Comparison of ENCODE assay signal across 11 mouse cellular contexts in the genomic region with DNA sequence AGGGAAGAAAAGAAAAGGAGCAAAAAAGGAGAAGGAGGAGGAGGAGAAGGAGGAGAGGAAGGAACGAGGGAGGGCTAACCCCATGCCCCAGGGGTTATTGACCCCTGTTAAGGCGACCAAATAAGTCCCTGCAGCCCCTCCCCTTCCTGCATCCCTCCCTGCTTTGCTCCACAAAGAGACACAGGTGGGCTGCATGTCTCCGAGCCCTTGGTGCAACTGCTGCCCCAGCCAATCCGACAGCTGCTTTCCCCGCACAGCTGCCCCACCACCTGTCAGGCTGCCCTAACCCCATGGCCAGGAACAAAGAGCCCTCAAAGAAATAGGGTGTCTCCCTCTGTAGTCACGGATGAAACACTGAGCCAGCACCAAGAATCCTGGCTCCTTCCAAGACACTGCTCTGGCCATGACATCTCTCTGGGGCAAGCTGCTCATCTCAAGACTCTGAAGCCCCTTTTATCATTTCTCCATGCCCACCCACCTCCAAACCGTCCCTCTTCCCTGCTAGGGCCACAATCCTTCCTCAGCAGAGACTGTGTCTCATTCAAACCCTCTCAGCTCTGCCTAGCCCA. TPM values are rescaled to one million over a fixed set of nuclear protein-coding genes. Genes with fewer than 3 reads are reported as not detected.
A peak's percentile ranks its signal among the peaks of the same experiment; 100 is the strongest.
DNase-seq lines count a peak whose midpoint lies in the region; ATAC-seq lines count a peak whose summit lies in the region.
"Had no signal": no experiment of that assay in that cellular context is flagged by ENCODE, and none has a peak within 500 bp of the region (broad histone marks: within the 10 kb centered on the region; RNA-seq: fewer than 3 reads in every experiment).

No protein-coding gene starts in this region.

- H3K27me3 ChIP-seq in intestine, embryonic 15.5 days (replicated peaks), result no peaks in the 10 kb centered on the region
- H3K27me3 ChIP-seq in intestine, embryonic 16.5 days (replicated peaks; ENCODE audit: control insufficient read depth, insufficient read depth, low read length), result no peaks in the 10 kb centered on the region
- H3K27me3 ChIP-seq in embryonic facial prominence, embryonic 15.5 days, result no peaks in the 10 kb centered on the region
- H3K27me3 ChIP-seq in neural tube, embryonic 14.5 days (ENCODE audit: control insufficient read depth, insufficient read depth, low read length), result peaks cover 2% of the 10 kb centered on the region; the same call in 1 of the 2 replicates

- no peak overlapping the region for H3K4me3 ChIP-seq in intestine, embryonic 15.5 days (replicated peaks)
- H3K4me3 ChIP-seq in intestine, embryonic 16.5 days (ENCODE audit: low read length), result no peak overlapping the region
- peak overlapping the region; percentile 6; the same call in 1 of the 2 replicates for H3K4me3 ChIP-seq in embryonic facial prominence, embryonic 15.5 days (replicated peaks)
- peak overlapping the region; percentile 99 for H3K4me3 ChIP-seq in neural tube, embryonic 14.5 days (ENCODE audit: low read depth, low read length)
- H3K4me3 ChIP-seq: liver, embryonic 13.5 days had no signal

- H3K4me1 ChIP-seq in intestine, embryonic 15.5 days (replicated peaks), result peaks cover 57% of the 10 kb centered on the region
- H3K4me1 ChIP-seq in intestine, embryonic 16.5 days (ENCODE audit: control insufficient read depth, insufficient read depth, low read length), result peaks cover 41% of the 10 kb centered on the region
- peaks cover 54% of the 10 kb centered on the region for H3K4me1 ChIP-seq in embryonic facial prominence, embryonic 15.5 days
- H3K4me1 ChIP-seq in neural tube, embryonic 14.5 days (ENCODE audit: control insufficient read depth, insufficient read depth, low read length), result peaks cover 42% of the 10 kb centered on the region

- H3K9ac ChIP-seq in intestine, embryonic 15.5 days, result no peak overlapping the region
- no peak overlapping the region for H3K9ac ChIP-seq in intestine, embryonic 16.5 days (ENCODE audit: low read depth, low read length)
- H3K9ac ChIP-seq in embryonic facial prominence, embryonic 15.5 days, result no peak overlapping the region
- H3K9ac ChIP-seq in neural tube, embryonic 14.5 days (replicated peaks; ENCODE audit: low read depth, low read length), result peak overlapping the region; percentile 100
- H3K9ac ChIP-seq: liver, embryonic 13.5 days had no signal

- ATAC-seq in intestine, embryonic 15.5 days, result no peak
- no peak for ATAC-seq in intestine, embryonic 16.5 days
- no peak for ATAC-seq in embryonic facial prominence, embryonic 15.5 days (ENCODE audit: insufficient number of reproducible peaks, low FRiP score, low TSS enrichment, low read depth)
- ATAC-seq in neural tube, embryonic 14.5 days (ENCODE audit: low read depth), result no peak
- ATAC-seq in inflammation-experienced regulatory T-cells, adult 6 months, result no peak

- peak overlapping the region; percentile 82 for H3K4me2 ChIP-seq in intestine, embryonic 15.5 days (replicated peaks)
- no peak overlapping the region for H3K4me2 ChIP-seq in intestine, embryonic 16.5 days (ENCODE audit: low read depth, low read length)
- peak overlapping the region; percentile 80; the same call in 1 of the 2 replicates for H3K4me2 ChIP-seq in embryonic facial prominence, embryonic 15.5 days (replicated peaks)
- H3K4me2 ChIP-seq in neural tube, embryonic 14.5 days (ENCODE audit: low read depth, low read length), result peak overlapping the region; percentile 97
- H3K4me2 ChIP-seq: liver, embryonic 13.5 days had no signal

- H3K27ac ChIP-seq in intestine, embryonic 15.5 days, result no peak overlapping the region
- no peak overlapping the region for H3K27ac ChIP-seq in intestine, embryonic 16.5 days (ENCODE audit: low read length)
- H3K27ac ChIP-seq in embryonic facial prominence, embryonic 15.5 days (replicated peaks), result no peak overlapping the region
- peak overlapping the region; percentile 74 for H3K27ac ChIP-seq in neural tube, embryonic 14.5 days (ENCODE audit: low read depth, low read length)
- H3K27ac ChIP-seq: liver, embryonic 13.5 days had no signal

- 0 out of 2 replicates have a peak, but pooled peaks cover 9% of the 10 kb centered on the region for H3K36me3 ChIP-seq in intestine, embryonic 15.5 days
- H3K36me3 ChIP-seq in intestine, embryonic 16.5 days (ENCODE audit: control insufficient read depth, insufficient read depth, low read length), result peaks cover 1% of the 10 kb centered on the region; the same call in 1 of the 2 replicates
- peaks cover 34% of the 10 kb centered on the region for H3K36me3 ChIP-seq in embryonic facial prominence, embryonic 15.5 days
- peaks cover 33% of the 10 kb centered on the region for H3K36me3 ChIP-seq in neural tube, embryonic 14.5 days (ENCODE audit: control insufficient read depth, insufficient read depth, low read length)

- no peaks in the 10 kb centered on the region for H3K9me3 ChIP-seq in intestine, embryonic 15.5 days
- no peaks in the 10 kb centered on the region for H3K9me3 ChIP-seq in intestine, embryonic 16.5 days (ENCODE audit: control insufficient read depth, low read length)
- no peaks in the 10 kb centered on the region for H3K9me3 ChIP-seq in embryonic facial prominence, embryonic 15.5 days (replicated peaks)
- H3K9me3 ChIP-seq in neural tube, embryonic 14.5 days (ENCODE audit: control insufficient read depth, low read length), result no peaks in the 10 kb centered on the region
- H3K9me3 ChIP-seq: liver, embryonic 13.5 days had no signal

- WGBS in intestine, embryonic 15.5 days, result 48% methylated on average over 7 of the region's 7 CpGs
- 39% methylated on average over 7 of the region's 7 CpGs for WGBS in intestine, embryonic 16.5 days
- 26% methylated on average over 7 of the region's 7 CpGs for WGBS in embryonic facial prominence, embryonic 15.5 days
- WGBS in neural tube, embryonic 14.5 days, result 10% methylated on average over 7 of the region's 7 CpGs

- DNase-seq in induced T-regulatory cell, adult 2 months (ENCODE audit: low read depth), result peak; percentile 11
- DNase-seq in right cerebral cortex, postnatal 36 days (ENCODE audit: low spot score in 2 of 2), result no peak
- DNase-seq in ovary, adult 18-20 months (ENCODE audit: low spot score), result no peak
- DNase-seq: gastrocnemius, postnatal 14 days; liver, embryonic 13.5 days; spleen, adult 18-20 months had no signal

RNA-seq across cellular contexts. Expression of a gene that starts 3.3 kb away (rescaled TPM):
- polyA plus RNA-seq in intestine, embryonic 15.5 days (2015; fragmentation: Nextera tagmentation; extraction: Ambion mirVana), result 103 and 109 TPM in 2 replicates
- 88.4 and 91.2 TPM in 2 replicates for polyA plus RNA-seq in intestine, embryonic 16.5 days (2015; fragmentation: Nextera tagmentation; extraction: Ambion mirVana)
- polyA plus RNA-seq in embryonic facial prominence, embryonic 15.5 days (2015; fragmentation: Nextera tagmentation; extraction: Ambion mirVana), result 190 and 193 TPM in 2 replicates
- polyA plus RNA-seq in neural tube, embryonic 14.5 days (2014; fragmentation: Nextera tagmentation; extraction: Ambion mirVana), result 376 and 450 TPM in 2 replicates
- under 1 TPM in 1 of 3 experiments, not detected in 2; 0.15 TPM for polyA plus RNA-seq in inflammation-experienced regulatory T-cells, adult 6 months (2017; shearing (Covaris generic))

RNA-seq across cellular contexts. Expression of a gene that starts 20.5 kb away (rescaled TPM):
- 0.24 and 0.28 TPM in 2 replicates for polyA plus RNA-seq in intestine, embryonic 15.5 days (2015; fragmentation: Nextera tagmentation; extraction: Ambion mirVana)
- 0.10 and 0.18 TPM in 2 replicates for polyA plus RNA-seq in intestine, embryonic 16.5 days (2015; fragmentation: Nextera tagmentation; extraction: Ambion mirVana)
- polyA plus RNA-seq in embryonic facial prominence, embryonic 15.5 days (2015; fragmentation: Nextera tagmentation; extraction: Ambion mirVana), result 1.5 TPM in 2 replicates
- polyA plus RNA-seq in neural tube, embryonic 14.5 days (2014; fragmentation: Nextera tagmentation; extraction: Ambion mirVana), result 5.8 and 6.7 TPM in 2 replicates
- under 1 TPM in 1 of 3 experiments, not detected in 2; 0.26 TPM for polyA plus RNA-seq in inflammation-experienced regulatory T-cells, adult 6 months (2017; shearing (Covaris generic))
- polyA plus RNA-seq: liver, embryonic 13.5 days had no signal

RNA-seq across cellular contexts. Expression of a gene that starts 28.9 kb away (rescaled TPM):
- polyA plus RNA-seq in intestine, embryonic 15.5 days (2015; fragmentation: Nextera tagmentation; extraction: Ambion mirVana), result 187 and 195 TPM in 2 replicates
- 189 and 200 TPM in 2 replicates for polyA plus RNA-seq in intestine, embryonic 16.5 days (2015; fragmentation: Nextera tagmentation; extraction: Ambion mirVana)
- polyA plus RNA-seq in embryonic facial prominence, embryonic 15.5 days (2015; fragmentation: Nextera tagmentation; extraction: Ambion mirVana), result 165 and 180 TPM in 2 replicates
- polyA plus RNA-seq in neural tube, embryonic 14.5 days (2014; fragmentation: Nextera tagmentation; extraction: Ambion mirVana), result 142 and 163 TPM in 2 replicates
- polyA plus RNA-seq in inflammation-experienced regulatory T-cells, adult 6 months (2017; shearing (Covaris generic)), result 10 to 100 TPM; 13.2 to 15.7 (median 13.5) TPM

RNA-seq across cellular contexts. Expression of a gene that starts 39.7 kb away (rescaled TPM):
- polyA plus RNA-seq in intestine, embryonic 15.5 days (2015; fragmentation: Nextera tagmentation; extraction: Ambion mirVana), result 38.3 and 38.7 TPM in 2 replicates
- polyA plus RNA-seq in intestine, embryonic 16.5 days (2015; fragmentation: Nextera tagmentation; extraction: Ambion mirVana), result 13.6 and 16.2 TPM in 2 replicates
- polyA plus RNA-seq in embryonic facial prominence, embryonic 15.5 days (2015; fragmentation: Nextera tagmentation; extraction: Ambion mirVana), result 43.8 and 45.1 TPM in 2 replicates
- polyA plus RNA-seq in neural tube, embryonic 14.5 days (2014; fragmentation: Nextera tagmentation; extraction: Ambion mirVana), result 39.0 and 42.1 TPM in 2 replicates
- 10 to 100 TPM; 35.3 to 50.0 (median 40.5) TPM for polyA plus RNA-seq in inflammation-experienced regulatory T-cells, adult 6 months (2017; shearing (Covaris generic))

RNA-seq across cellular contexts. Expression of a gene that starts 44.5 kb away (rescaled TPM):
- polyA plus RNA-seq in intestine, embryonic 15.5 days (2015; fragmentation: Nextera tagmentation; extraction: Ambion mirVana), result 3.1 and 3.6 TPM in 2 replicates
- 2.7 and 3.0 TPM in 2 replicates for polyA plus RNA-seq in intestine, embryonic 16.5 days (2015; fragmentation: Nextera tagmentation; extraction: Ambion mirVana)
- polyA plus RNA-seq in embryonic facial prominence, embryonic 15.5 days (2015; fragmentation: Nextera tagmentation; extraction: Ambion mirVana), result 5.5 and 6.3 TPM in 2 replicates
- polyA plus RNA-seq in neural tube, embryonic 14.5 days (2014; fragmentation: Nextera tagmentation; extraction: Ambion mirVana), result 4.2 and 4.6 TPM in 2 replicates
- polyA plus RNA-seq in inflammation-experienced regulatory T-cells, adult 6 months (2017; shearing (Covaris generic)), result 1 to 10 TPM in 2 of 3 experiments, under 1 TPM in 1; 0.93 to 1.1 (median 1.1) TPM

Comparison
In these comparisons a context has a peak if more than half of its experiments do, and no peak if none do; other contexts are left out.
1. H3K4me3 ChIP-seq: peak in embryonic facial prominence, embryonic 15.5 days (single experiment) and neural tube, embryonic 14.5 days (single experiment); none in intestine, embryonic 15.5 days (single experiment) and intestine, embryonic 16.5 days (single experiment).
2. RNA of a gene that starts 3.3 kb away (polyA plus RNA-seq): 376 to 450 TPM in neural tube, embryonic 14.5 days, 190 to 193 TPM in embryonic facial prominence, embryonic 15.5 days, 103 to 109 TPM in intestine, embryonic 15.5 days and 88.4 to 91.2 TPM in intestine, embryonic 16.5 days; 0.15 TPM in inflammation-experienced regulatory T-cells, adult 6 months; every median in the first group is over 10 times any median in the second.